Mouse (Mus musculus): ENCODE data around the gene Prrt1. TPM values are rescaled to one million over a fixed set of nuclear protein-coding genes. Genes with fewer than 3 reads are reported as not detected.

Prrt1 gene
- total and polyA plus RNA-seq, 3 experiments: not detected

GRCm38 (mm10) chr17:34632261-34632691 is 2.9 kb downstream of the Prrt1 start:
- H3K79me2 ChIP-seq (replicated peaks; ENCODE audit: control insufficient read depth, extremely low read depth, insufficient read depth, poor library complexity, severe bottlenecking): no peaks in the 10 kb centered on the region
- in situ Hi-C loops (cut with MboI; ENCODE audit: low pct_ligation_motif_present, low pct_unique_long_range_greater_than_20kb, low sequenced_read_pairs) (no loop called here), dilution Hi-C loops (cut with MboI; ENCODE audit: extremely low pct_ligation_motif_present, extremely low pct_unique_long_range_greater_than_20kb, low sequenced_read_pairs) (no loop called here)
- H3K27me3 ChIP-seq (replicated peaks): peaks cover 75% of the 10 kb centered on the region
- DNase-seq (ENCODE audit: extremely low read depth): no peak
- no peak overlapping the region for H3K27ac ChIP-seq (ENCODE audit: insufficient read depth, low read depth)
- no peak for TF ChIP-seq ELF1 (IDR thresholded peaks at IDR 0.05; ENCODE audit: low read depth, low read length)
- no peak for TF ChIP-seq NRF1 (IDR thresholded peaks at IDR 0.05; ENCODE audit: low read depth, low read length)
- no peak for TF ChIP-seq HCFC1 (IDR thresholded peaks at IDR 0.05; ENCODE audit: low read depth, low read length)
- no peak for TF ChIP-seq ZNF384 (IDR thresholded peaks at IDR 0.05; ENCODE audit: low read depth, low read length)
- no peak for TF ChIP-seq PAX5 (IDR thresholded peaks at IDR 0.05; ENCODE audit: low read length)
- no peak for TF ChIP-seq TCF12 (IDR thresholded peaks at IDR 0.05; ENCODE audit: low read depth, low read length)
- no peak for TF ChIP-seq MAX (IDR thresholded peaks at IDR 0.05; ENCODE audit: low read length)
- TF ChIP-seq MXI1 (IDR thresholded peaks at IDR 0.05; ENCODE audit: low read depth, low read length): no peak
- no peak for TF ChIP-seq ZMIZ1 (IDR thresholded peaks at IDR 0.05; ENCODE audit: low read depth, low read length)
- TF ChIP-seq RCOR1 (conservative IDR thresholded peaks at IDR 0.05; ENCODE audit: low read depth, low read length): no peak
- no peak for TF ChIP-seq ETS1 (conservative IDR thresholded peaks at IDR 0.05; ENCODE audit: low read depth, low read length)
- H3K4me1 ChIP-seq (ENCODE audit: control insufficient read depth in 1 of 2, insufficient read depth in 2 of 2): peaks cover 0 to 2% of the 10 kb centered on the region in 2 experiments; a peak in 1 of 4 replicates
- no peak overlapping the region for H3K4me2 ChIP-seq (ENCODE audit: insufficient read depth, low read depth, poor library complexity, severe bottlenecking)
- H3K4me3 ChIP-seq (replicated peaks in 1 of 3; ENCODE audit: low read depth in 2 of 3, low read length in 2 of 3, poor library complexity in 1 of 3): no peak overlapping the region
- no peaks in the 10 kb centered on the region for H3K36me3 ChIP-seq (replicated peaks in 1 of 2; ENCODE audit: control insufficient read depth in 1 of 2, insufficient read depth in 1 of 2, low read length in 1 of 2)
- H3K9me3 ChIP-seq (replicated peaks; ENCODE audit: low read length): no peaks in the 10 kb centered on the region
- no peak overlapping the region for H3K9ac ChIP-seq (ENCODE audit: insufficient read depth, low read depth)

GRCm38 (mm10) chr17:34635671-34636070 is 6.3 kb downstream of the Prrt1 start:
- dilution Hi-C loops (cut with MboI; ENCODE audit: extremely low pct_ligation_motif_present, extremely low pct_unique_long_range_greater_than_20kb, low sequenced_read_pairs): no loop called here
- Histone ChIP-seq H3K9me3 (replicated peaks; ENCODE audit: low read length) (peaks cover 9% of the 10 kb centered on the region), H3K27me3 (replicated peaks) (peaks cover 76% of the 10 kb centered on the region), H3K4me1 (ENCODE audit: control insufficient read depth in 1 of 2, insufficient read depth in 2 of 2) (0 out of 4 replicates have a peak, but pooled peaks cover 0 to 2% of the 10 kb centered on the region in 2 experiments), H3K36me3 (replicated peaks in 1 of 2; ENCODE audit: control insufficient read depth in 1 of 2, insufficient read depth in 1 of 2, low read length in 1 of 2) (no peaks in the 10 kb centered on the region), H3K9ac (ENCODE audit: insufficient read depth, low read depth) (no peak overlapping the region), H3K4me2 (ENCODE audit: insufficient read depth, low read depth, poor library complexity, severe bottlenecking) (no peak overlapping the region), H3K4me3 (replicated peaks in 1 of 3; ENCODE audit: low read depth in 2 of 3, low read length in 2 of 3, poor library complexity in 1 of 3) (no peak overlapping the region), H3K27ac (ENCODE audit: insufficient read depth, low read depth) (no peak overlapping the region), H3K79me2 (replicated peaks; ENCODE audit: control insufficient read depth, extremely low read depth, insufficient read depth, poor library complexity, severe bottlenecking) (no peaks in the 10 kb centered on the region)
- TF ChIP-seq TCF12 (IDR thresholded peaks at IDR 0.05; ENCODE audit: low read depth, low read length): no peak
- no peak for DNase-seq (ENCODE audit: extremely low read depth)
- in situ Hi-C loops (cut with MboI; ENCODE audit: low pct_ligation_motif_present, low pct_unique_long_range_greater_than_20kb, low sequenced_read_pairs): no loop called here

GRCm38 (mm10) chr17:34637459-34637858 is 8.1 kb downstream of the Prrt1 start:
- Histone ChIP-seq H3K36me3 (replicated peaks in 1 of 2; ENCODE audit: control insufficient read depth in 1 of 2, insufficient read depth in 1 of 2, low read length in 1 of 2) (no peaks in the 10 kb centered on the region), H3K4me2 (ENCODE audit: insufficient read depth, low read depth, poor library complexity, severe bottlenecking) (no peak overlapping the region), H3K27ac (ENCODE audit: insufficient read depth, low read depth) (no peak overlapping the region), H3K27me3 (replicated peaks) (peaks cover 85% of the 10 kb centered on the region), H3K9me3 (replicated peaks; ENCODE audit: low read length) (peaks cover 9% of the 10 kb centered on the region), H3K4me3 (replicated peaks in 1 of 3; ENCODE audit: low read depth in 2 of 3, low read length in 2 of 3, poor library complexity in 1 of 3) (no peak overlapping the region), H3K79me2 (replicated peaks; ENCODE audit: control insufficient read depth, extremely low read depth, insufficient read depth, poor library complexity, severe bottlenecking) (no peaks in the 10 kb centered on the region), H3K4me1 (ENCODE audit: control insufficient read depth in 1 of 2, insufficient read depth in 2 of 2) (0 out of 4 replicates have a peak, but pooled peaks cover 0 to 8% of the 10 kb centered on the region in 2 experiments), H3K9ac (ENCODE audit: insufficient read depth, low read depth) (no peak overlapping the region)
- dilution Hi-C loops (cut with MboI; ENCODE audit: extremely low pct_ligation_motif_present, extremely low pct_unique_long_range_greater_than_20kb, low sequenced_read_pairs): no loop called here
- in situ Hi-C loops (cut with MboI; ENCODE audit: low pct_ligation_motif_present, low pct_unique_long_range_greater_than_20kb, low sequenced_read_pairs): no loop called here
- DNase-seq (ENCODE audit: extremely low read depth): no peak
- no peak for TF ChIP-seq RAD21 (IDR thresholded peaks at IDR 0.05; ENCODE audit: low read depth, low read length)
